8 mouse cellular contexts compared by ENCODE assay signal in genomic region chr9:21936692-21937570, GRCm38 (mm10). TPM values are rescaled to one million over a fixed set of nuclear protein-coding genes. Genes with fewer than 3 reads are reported as not detected.
DNase-seq lines count a peak whose midpoint lies in the region; ATAC-seq and TF ChIP-seq lines count a peak whose summit lies in the region.

Gene Plppr2 (plus strand): TSS chr9:21937033.

- 1% methylated on average over 43 of the region's 43 CpGs for WGBS in forebrain, embryonic 15.5 days
- 5% methylated on average over 39 of the region's 43 CpGs for WGBS in liver, postnatal 0 days (ENCODE audit: insufficient replicate concordance)
- WGBS in neural tube, embryonic 13.5 days, result 1% methylated on average over 43 of the region's 43 CpGs

- intact Hi-C loops in heart, postnatal 25 days (cut with DNase I), result no loop called here

- H3K9ac ChIP-seq in forebrain, embryonic 15.5 days (replicated peaks), result peak within 1 kb of the TSS; percentile 89
- H3K9ac ChIP-seq in liver, postnatal 0 days (replicated peaks), result peak within 1 kb of the TSS; percentile 59
- peak within 1 kb of the TSS; percentile 89 for H3K9ac ChIP-seq in neural tube, embryonic 13.5 days

- H3K4me1 ChIP-seq in G1E (ENCODE audit: insufficient read depth, low read depth, low read length), result peaks cover 39% of the 10 kb centered on the region
- H3K4me1 ChIP-seq in forebrain, embryonic 15.5 days, result peaks cover 24% of the 10 kb centered on the region
- peaks cover 10% of the 10 kb centered on the region; the same call in 1 of the 2 replicates for H3K4me1 ChIP-seq in liver, postnatal 0 days (ENCODE audit: insufficient read depth)
- H3K4me1 ChIP-seq in neural tube, embryonic 13.5 days (replicated peaks), result peaks cover 25% of the 10 kb centered on the region

- peaks cover 12% of the 10 kb centered on the region; the same call in 1 of the 2 replicates for H3K27me3 ChIP-seq in G1E (ENCODE audit: insufficient read depth, low read length)
- no peaks in the 10 kb centered on the region for H3K27me3 ChIP-seq in forebrain, embryonic 15.5 days
- no peaks in the 10 kb centered on the region for H3K27me3 ChIP-seq in liver, postnatal 0 days (ENCODE audit: insufficient read depth, low read length)
- H3K27me3 ChIP-seq in neural tube, embryonic 13.5 days, result no peaks in the 10 kb centered on the region

- H3K4me2 ChIP-seq in forebrain, embryonic 15.5 days (replicated peaks), result peak within 1 kb of the TSS; percentile 68
- peak within 1 kb of the TSS; percentile 84 for H3K4me2 ChIP-seq in liver, postnatal 0 days (ENCODE audit: low read depth, low read length)
- peak within 1 kb of the TSS; percentile 62 for H3K4me2 ChIP-seq in neural tube, embryonic 13.5 days

- H3K9me3 ChIP-seq in G1E (replicated peaks), result no peaks in the 10 kb centered on the region
- no peaks in the 10 kb centered on the region for H3K9me3 ChIP-seq in forebrain, embryonic 15.5 days
- no peaks in the 10 kb centered on the region for H3K9me3 ChIP-seq in liver, postnatal 0 days (ENCODE audit: low read length)
- H3K9me3 ChIP-seq in neural tube, embryonic 13.5 days, result no peaks in the 10 kb centered on the region

- H3K27ac ChIP-seq in forebrain, embryonic 15.5 days (replicated peaks), result peak within 1 kb of the TSS; percentile 85
- no peak within 1 kb of the TSS for H3K27ac ChIP-seq in liver, postnatal 0 days (ENCODE audit: low read depth)
- peak within 1 kb of the TSS; percentile 86 for H3K27ac ChIP-seq in neural tube, embryonic 13.5 days (replicated peaks)

- TF ChIP-seq EP300 in liver, postnatal 0 days (IDR thresholded peaks at IDR 0.05; ENCODE audit: low read depth), result no peak

- TF ChIP-seq CTCF in G1E (IDR thresholded peaks at IDR 0.05; ENCODE audit: low read depth, low read length), result no peak
- TF ChIP-seq CTCF in liver, postnatal 0 days (IDR thresholded peaks at IDR 0.05; ENCODE audit: low read depth), result 0 out of 2 replicates have a peak, but pooled peaks have one; percentile 7

- no peaks in the 10 kb centered on the region for H3K36me3 ChIP-seq in G1E (replicated peaks)
- H3K36me3 ChIP-seq in forebrain, embryonic 15.5 days, result peaks cover 11% of the 10 kb centered on the region
- no peaks in the 10 kb centered on the region for H3K36me3 ChIP-seq in liver, postnatal 0 days (replicated peaks; ENCODE audit: insufficient read depth, low read length)
- peaks cover 26% of the 10 kb centered on the region for H3K36me3 ChIP-seq in neural tube, embryonic 13.5 days

- H3K4me3 ChIP-seq in G1E (ENCODE audit: low read depth, low read length), result peak within 1 kb of the TSS; percentile 74
- peak within 1 kb of the TSS; percentile 92 for H3K4me3 ChIP-seq in forebrain, embryonic 15.5 days
- H3K4me3 ChIP-seq in liver, postnatal 0 days (ENCODE audit: low read depth, low read length), result peak within 1 kb of the TSS; percentile 48
- H3K4me3 ChIP-seq in neural tube, embryonic 13.5 days, result peak within 1 kb of the TSS; percentile 73

- peak; percentile 56 for DNase-seq in G1E (ENCODE audit: low spot score)
- DNase-seq in cerebellum, adult 18-20 months, result peak; percentile 99 to 100
- DNase-seq in heart, postnatal 25 days (ENCODE audit: low spot score), result peak; percentile 91
- peak; percentile 98 for DNase-seq in layer of hippocampus, adult 11-12 months (ENCODE audit: low spot score)
- DNase-seq in liver, postnatal 0 days, result peak; percentile 93
- peak; percentile 97 for DNase-seq in telencephalon, adult 2 months (ENCODE audit: low read depth, low spot score)

- peak; percentile 99 for ATAC-seq in G1E (ENCODE audit: extremely low read depth, insufficient number of reproducible peaks, low FRiP score, poor library complexity, severe bottlenecking)
- ATAC-seq in forebrain, embryonic 15.5 days (replicated peaks), result peak; percentile 90
- peak; percentile 96 for ATAC-seq in liver, postnatal 0 days
- ATAC-seq in neural tube, embryonic 13.5 days (ENCODE audit: low read depth), result peak; percentile 95

RNA-seq across cellular contexts. Expression of gene Plppr2, which starts in this region (rescaled TPM):
- total RNA-seq in G1E (2014; fragmentation: Nextera tagmentation) (1.6 and 5.3 TPM in 2 replicates), G1E (2017) (0.41 and 0.44 TPM in 2 replicates)
- 5.8 and 7.6 TPM in 2 replicates for polyA plus RNA-seq in G1E (2012)
- polyA plus RNA-seq in forebrain, embryonic 15.5 days (2015; fragmentation: Nextera tagmentation; extraction: Ambion mirVana), result 71.9 and 73.0 TPM in 2 replicates
- 1 to 10 TPM; 1.5 to 2.0 TPM for total RNA-seq in heart, postnatal 25 days (2021)
- 0.70 and 1.0 TPM in 2 replicates for polyA plus RNA-seq in liver, postnatal 0 days (2015; fragmentation: Nextera tagmentation; extraction: Ambion mirVana)
- polyA plus RNA-seq in neural tube, embryonic 13.5 days (2015; fragmentation: Nextera tagmentation; extraction: Ambion mirVana), result 69.5 and 73.1 TPM in 2 replicates
